Mouse (Mus musculus) CH12.LX (cell line): ENCODE data around the gene Mrtfb. TPM values are rescaled to one million over a fixed set of nuclear protein-coding genes. Genes with fewer than 3 reads are reported as not detected.

Experiments
- DNase-seq: peaks from one replicate; pipeline ENCODE4 v3.0.0-alpha.2; 2013; ENCODE audit errors: extremely low read depth
- H3K27ac ChIP-seq: 2 replicates; pipeline ENCODE4 v1.5.1; 2012; ENCODE audit warnings: low read depth, mild to moderate bottlenecking, control low read depth, moderate library complexity; ENCODE audit not compliant: insufficient read depth
- H3K27me3 ChIP-seq: replicated peaks from 2 replicates; pipeline ENCODE3; 2012; ENCODE audit warnings: inconsistent platforms
- H3K36me3 ChIP-seq, 2 experiments: replicated peaks in 1 of 2; 2 replicates each; pipeline versions ENCODE3 to v1.6.1; 2012; ENCODE audit warnings: inconsistent platforms in 1 of 2, low read length in 1 of 2, mild to moderate bottlenecking in 1 of 2, mixed read lengths in 1 of 2, moderate library complexity in 1 of 2; ENCODE audit not compliant: control insufficient read depth in 1 of 2, insufficient read depth in 1 of 2
- H3K4me1 ChIP-seq, 2 experiments: 2 replicates each; pipeline ENCODE4 v1.6.1; 2012; ENCODE audit warnings: inconsistent platforms in 1 of 2, moderate library complexity in 1 of 2; ENCODE audit not compliant: insufficient read depth in 2 of 2, control insufficient read depth in 1 of 2
- H3K4me2 ChIP-seq: 2 replicates; pipeline ENCODE4 v1.6.1; 2012; ENCODE audit warnings: low read depth, mild to moderate bottlenecking, control low read depth; ENCODE audit not compliant: poor library complexity, insufficient read depth, severe bottlenecking
- H3K4me3 ChIP-seq, 3 experiments: fragments of 150-350 bp in 1 of 3; sonication (generic) in 1 of 3; replicated peaks in 1 of 3; 2 replicates each; pipeline versions ENCODE3 to v1.5.1; 2011 to 2012; ENCODE audit warnings: low read depth in 2 of 3, low read length in 2 of 3, mild to moderate bottlenecking in 2 of 3, moderate library complexity in 2 of 3, control low read depth in 1 of 3, improper control_type of control experiment in 1 of 3, inconsistent platforms in 1 of 3, mixed read lengths in 1 of 3; ENCODE audit not compliant: poor library complexity in 1 of 3
- H3K79me2 ChIP-seq: replicated peaks from 2 replicates; pipeline ENCODE4 v1.6.1; 2012; ENCODE audit warnings: mild to moderate bottlenecking, moderate library complexity; ENCODE audit not compliant: control insufficient read depth, poor library complexity, insufficient read depth, severe bottlenecking; ENCODE audit errors: extremely low read depth
- H3K9ac ChIP-seq: 2 replicates; pipeline ENCODE4 v1.6.1; 2012; ENCODE audit warnings: low read depth, mild to moderate bottlenecking, control low read depth, moderate library complexity; ENCODE audit not compliant: insufficient read depth
- H3K9me3 ChIP-seq: replicated peaks from 2 replicates; pipeline ENCODE3; 2012; ENCODE audit warnings: low read length, inconsistent platforms, mixed read lengths
- BHLHE40 ChIP-seq: IDR thresholded peaks from 2 replicates; pipeline ENCODE4 v1.6.1; 2011; ENCODE audit warnings: mild to moderate bottlenecking, low read depth, low read length, improper control_type of control experiment
- CHD1 ChIP-seq: IDR thresholded peaks from 2 replicates; pipeline ENCODE4 v1.6.1; 2012; ENCODE audit warnings: low read depth, low read length, improper control_type of control experiment, inconsistent platforms
- CHD2 ChIP-seq: IDR thresholded peaks from 2 replicates; pipeline ENCODE4 v1.6.1; 2011; ENCODE audit warnings: low read length, improper control_type of control experiment
- CTCF ChIP-seq, 2 experiments: IDR thresholded peaks in 1 of 2; conservative IDR thresholded peaks in 1 of 2; 2 replicates each; pipeline ENCODE4 v1.5.1; 2011 to 2012; ENCODE audit warnings: low read depth in 2 of 2, low read length in 2 of 2, improper control_type of control experiment in 1 of 2, inconsistent platforms in 1 of 2, mild to moderate bottlenecking in 1 of 2, moderate library complexity in 1 of 2
- EP300 ChIP-seq: IDR thresholded peaks from 2 replicates; pipeline ENCODE4 v1.6.1; 2011; ENCODE audit warnings: low read length, improper control_type of control experiment
- IRF4 ChIP-seq: IDR thresholded peaks from 2 replicates; pipeline ENCODE4 v1.6.1; 2014; ENCODE audit warnings: low read depth, mild to moderate bottlenecking, inconsistent platforms, low read length, improper control_type of control experiment
- JUN ChIP-seq: IDR thresholded peaks from 2 replicates; pipeline ENCODE4 v1.6.1; 2011; ENCODE audit warnings: low read depth, mild to moderate bottlenecking, low read length, improper control_type of control experiment, moderate library complexity; ENCODE audit not compliant: insufficient read depth
- KAT2A ChIP-seq: IDR thresholded peaks from 2 replicates; pipeline ENCODE4 v1.6.1; 2012; ENCODE audit warnings: low read length, improper control_type of control experiment, inconsistent platforms; ENCODE audit not compliant: insufficient replicate concordance
- MAX ChIP-seq: IDR thresholded peaks from 2 replicates; pipeline ENCODE4 v1.6.1; 2011; ENCODE audit warnings: low read length, improper control_type of control experiment
- MAZ ChIP-seq: IDR thresholded peaks from 2 replicates; pipeline ENCODE4 v1.6.1; 2012; ENCODE audit warnings: low read depth, mild to moderate bottlenecking, inconsistent platforms, low read length, improper control_type of control experiment, moderate library complexity
- MXI1 ChIP-seq: IDR thresholded peaks from 2 replicates; pipeline ENCODE4 v1.6.1; 2011; ENCODE audit warnings: mild to moderate bottlenecking, low read depth, low read length, improper control_type of control experiment
- MYC ChIP-seq: IDR thresholded peaks from 2 replicates; pipeline ENCODE4 v1.6.1; 2011; ENCODE audit warnings: low read depth, mild to moderate bottlenecking, improper control_type of control experiment, low read length
- NELFE ChIP-seq: IDR thresholded peaks from 2 replicates; pipeline ENCODE4 v1.6.1; 2011; ENCODE audit warnings: low read depth, low read length, improper control_type of control experiment
- POLR2A ChIP-seq: IDR thresholded peaks from 2 replicates; pipeline ENCODE4 v1.6.1; 2011; ENCODE audit warnings: low read depth, mild to moderate bottlenecking, improper control_type of control experiment, low read length
- POLR2AphosphoS2 ChIP-seq: IDR thresholded peaks from 2 replicates; pipeline ENCODE4 v1.6.1; 2011; ENCODE audit warnings: low read depth, low read length, improper control_type of control experiment
- RAD21 ChIP-seq: IDR thresholded peaks from 2 replicates; pipeline ENCODE4 v1.6.1; 2011; ENCODE audit warnings: low read depth, mild to moderate bottlenecking, low read length, improper control_type of control experiment, moderate library complexity
- RCOR1 ChIP-seq: conservative IDR thresholded peaks from 2 replicates; pipeline ENCODE4 v1.6.1; 2012; ENCODE audit warnings: low read depth, mild to moderate bottlenecking, inconsistent platforms, low read length, improper control_type of control experiment
- SIN3A ChIP-seq: IDR thresholded peaks from 2 replicates; pipeline ENCODE4 v1.6.1; 2012; ENCODE audit warnings: low read length, improper control_type of control experiment, inconsistent platforms
- SMC3 ChIP-seq: IDR thresholded peaks from 2 replicates; pipeline ENCODE4 v1.6.1; 2011; ENCODE audit warnings: low read depth, low read length, improper control_type of control experiment
- TBP ChIP-seq: conservative IDR thresholded peaks from 2 replicates; pipeline ENCODE4 v1.6.1; 2011; ENCODE audit warnings: low read depth, low read length, improper control_type of control experiment
- USF1 ChIP-seq: IDR thresholded peaks from 2 replicates; pipeline ENCODE4 v1.6.1; 2014; ENCODE audit warnings: low read depth, mild to moderate bottlenecking, inconsistent platforms, low read length, improper control_type of control experiment
- ZC3H11A ChIP-seq: IDR thresholded peaks from 2 replicates; pipeline ENCODE4 v1.6.1; 2012; ENCODE audit warnings: low read depth, mild to moderate bottlenecking, inconsistent platforms, low read length, improper control_type of control experiment
- ZKSCAN1 ChIP-seq: IDR thresholded peaks from 2 replicates; pipeline ENCODE4 v1.6.1; 2012; ENCODE audit warnings: low read depth, inconsistent platforms, low read length, improper control_type of control experiment, borderline replicate concordance
- ZNF384 ChIP-seq: IDR thresholded peaks from 2 replicates; pipeline ENCODE4 v1.6.1; 2012; ENCODE audit warnings: low read depth, low read length, improper control_type of control experiment, inconsistent platforms
- dilution Hi-C: fragments of 300-500 bp; cut with MboI; formaldehyde crosslinking; loops from 2 replicates; pipeline ENCODE4 v1.14.3; 2020; ENCODE audit warnings: low sequenced_read_pairs; ENCODE audit not compliant: extremely low pct_unique_long_range_greater_than_20kb, extremely low pct_ligation_motif_present
- in situ Hi-C: fragments of 300-500 bp; cut with MboI; formaldehyde crosslinking; loops from 3 replicates; pipeline ENCODE4 v1.14.3; 2019; ENCODE audit warnings: low sequenced_read_pairs, low pct_ligation_motif_present, low pct_unique_long_range_greater_than_20kb, mixed read lengths
- polyA plus RNA-seq: library from polyadenylated mRNA; unstranded; fragments of >175 nt; gene quantifications from 2 replicates; pipeline ENCODE4 v1.2.1, GENCODE M21; 2012; ENCODE audit warnings: low read depth; ENCODE audit not compliant: insufficient read length
- total RNA-seq, 2 experiments: library from RNA; depleted of rRNA; stranded (reverse); fragments of 300-350 nt in 1 of 2; fragments of >200 nt in 1 of 2; gene quantifications; 2 replicates each; pipeline ENCODE4 v1.2.3; 2012 to 2014

The Mrtfb gene
- total and polyA plus RNA-seq, 3 experiments: 3.2 to 9.4 (median 4.4) TPM

- Histone ChIP-seq H3K4me1 (no peaks in the 10 kb centered on the region), H3K9ac (no peak overlapping the region), H3K79me2 (no peaks in the 10 kb centered on the region), H3K9me3 (no peaks in the 10 kb centered on the region), H3K4me2 (no peak overlapping the region), H3K4me3 (no peak overlapping the region), H3K36me3 (peaks cover 0 to 2% of the 10 kb centered on the region in 2 experiments), H3K27ac (no peak overlapping the region), H3K27me3 (no peaks in the 10 kb centered on the region)
- TF ChIP-seq POLR2A (no peak), NELFE (no peak), TBP (no peak), MAZ (no peak), CHD2 (no peak), RAD21 (no peak), ZKSCAN1 (no peak), SIN3A (no peak), JUN (no peak), MXI1 (no peak), EP300 (no peak), POLR2AphosphoS2 (no peak), KAT2A (no peak), BHLHE40 (no peak), MYC (no peak), IRF4 (no peak), MAX (no peak)
- dilution Hi-C loops: no loop called here
- in situ Hi-C loops: no loop called here
- no peak for DNase-seq
Measured at GRCm38 (mm10) chr16:13350729-13351128, 94.4 kb downstream of the Mrtfb start.

GRCm38 (mm10) chr16:13351268-13351667 lies 95.0 kb downstream of the Mrtfb start:
- H3K4me3 ChIP-seq: no peak overlapping the region
- dilution Hi-C loops: no loop called here
- in situ Hi-C loops: no loop called here
- H3K27me3 ChIP-seq: no peaks in the 10 kb centered on the region
- H3K4me2 ChIP-seq: no peak overlapping the region
- no peak overlapping the region for H3K9ac ChIP-seq
- no peak for TF ChIP-seq ZC3H11A
- TF ChIP-seq CTCF (conservative IDR thresholded peaks at IDR 0.05 in 1 of 2, IDR thresholded peaks at IDR 0.05 in 1 of 2; ENCODE audit: low read depth in 2 of 2, low read length in 2 of 2): peak; percentile 38 to 70; a peak in 3 of 4 replicates
- no peak for TF ChIP-seq NELFE
- TF ChIP-seq CHD1: no peak
- TF ChIP-seq RAD21: peak; percentile 63
- peak; percentile 67 for TF ChIP-seq SMC3
- no peak for TF ChIP-seq RCOR1
- peak; percentile 66 for TF ChIP-seq ZNF384
- no peak for TF ChIP-seq USF1
- no peak overlapping the region for H3K27ac ChIP-seq
- peaks cover 0 to 2% of the 10 kb centered on the region in 2 experiments for H3K36me3 ChIP-seq
- H3K79me2 ChIP-seq: no peaks in the 10 kb centered on the region
- no peaks in the 10 kb centered on the region for H3K4me1 ChIP-seq
- DNase-seq: peak; percentile 35
- no peaks in the 10 kb centered on the region for H3K9me3 ChIP-seq
